Mouse (Mus musculus) CH12.LX (cell line): ENCODE measurements around the gene Efna1. TPM values are rescaled to one million over a fixed set of nuclear protein-coding genes. Genes with fewer than 3 reads are reported as not detected.

Experiments
- DNase-seq: peaks from one replicate; pipeline ENCODE4 v3.0.0-alpha.2; 2013; ENCODE audit errors: extremely low read depth
- H3K27ac ChIP-seq: 2 replicates; pipeline ENCODE4 v1.5.1; 2012; ENCODE audit warnings: low read depth, mild to moderate bottlenecking, control low read depth, moderate library complexity; ENCODE audit not compliant: insufficient read depth
- H3K27me3 ChIP-seq: replicated peaks from 2 replicates; pipeline ENCODE3; 2012; ENCODE audit warnings: inconsistent platforms
- H3K36me3 ChIP-seq, 2 experiments: replicated peaks in 1 of 2; 2 replicates each; pipeline versions ENCODE3 to v1.6.1; 2012; ENCODE audit warnings: inconsistent platforms in 1 of 2, low read length in 1 of 2, mild to moderate bottlenecking in 1 of 2, mixed read lengths in 1 of 2, moderate library complexity in 1 of 2; ENCODE audit not compliant: control insufficient read depth in 1 of 2, insufficient read depth in 1 of 2
- H3K4me1 ChIP-seq, 2 experiments: 2 replicates each; pipeline ENCODE4 v1.6.1; 2012; ENCODE audit warnings: inconsistent platforms in 1 of 2, moderate library complexity in 1 of 2; ENCODE audit not compliant: insufficient read depth in 2 of 2, control insufficient read depth in 1 of 2
- H3K4me2 ChIP-seq: 2 replicates; pipeline ENCODE4 v1.6.1; 2012; ENCODE audit warnings: low read depth, mild to moderate bottlenecking, control low read depth; ENCODE audit not compliant: poor library complexity, insufficient read depth, severe bottlenecking
- H3K4me3 ChIP-seq, 3 experiments: fragments of 150-350 bp in 1 of 3; sonication (generic) in 1 of 3; replicated peaks in 1 of 3; 2 replicates each; pipeline versions ENCODE3 to v1.5.1; 2011 to 2012; ENCODE audit warnings: low read depth in 2 of 3, low read length in 2 of 3, mild to moderate bottlenecking in 2 of 3, moderate library complexity in 2 of 3, control low read depth in 1 of 3, improper control_type of control experiment in 1 of 3, inconsistent platforms in 1 of 3, mixed read lengths in 1 of 3; ENCODE audit not compliant: poor library complexity in 1 of 3
- H3K79me2 ChIP-seq: replicated peaks from 2 replicates; pipeline ENCODE4 v1.6.1; 2012; ENCODE audit warnings: mild to moderate bottlenecking, moderate library complexity; ENCODE audit not compliant: control insufficient read depth, poor library complexity, insufficient read depth, severe bottlenecking; ENCODE audit errors: extremely low read depth
- H3K9ac ChIP-seq: 2 replicates; pipeline ENCODE4 v1.6.1; 2012; ENCODE audit warnings: low read depth, mild to moderate bottlenecking, control low read depth, moderate library complexity; ENCODE audit not compliant: insufficient read depth
- H3K9me3 ChIP-seq: replicated peaks from 2 replicates; pipeline ENCODE3; 2012; ENCODE audit warnings: low read length, inconsistent platforms, mixed read lengths
- CTCF ChIP-seq, 2 experiments: IDR thresholded peaks in 1 of 2; conservative IDR thresholded peaks in 1 of 2; 2 replicates each; pipeline ENCODE4 v1.5.1; 2011 to 2012; ENCODE audit warnings: low read depth in 2 of 2, low read length in 2 of 2, improper control_type of control experiment in 1 of 2, inconsistent platforms in 1 of 2, mild to moderate bottlenecking in 1 of 2, moderate library complexity in 1 of 2
- IRF4 ChIP-seq: IDR thresholded peaks from 2 replicates; pipeline ENCODE4 v1.6.1; 2014; ENCODE audit warnings: low read depth, mild to moderate bottlenecking, inconsistent platforms, low read length, improper control_type of control experiment
- KAT2A ChIP-seq: IDR thresholded peaks from 2 replicates; pipeline ENCODE4 v1.6.1; 2012; ENCODE audit warnings: low read length, improper control_type of control experiment, inconsistent platforms; ENCODE audit not compliant: insufficient replicate concordance
- MAFK ChIP-seq: IDR thresholded peaks from 2 replicates; pipeline ENCODE4 v1.6.1; 2011; ENCODE audit warnings: low read length, improper control_type of control experiment; ENCODE audit not compliant: insufficient replicate concordance
- MEF2A ChIP-seq: IDR thresholded peaks from 2 replicates; pipeline ENCODE4 v1.6.1; 2014; ENCODE audit warnings: low read depth, mild to moderate bottlenecking, inconsistent platforms, low read length, improper control_type of control experiment, borderline replicate concordance
- POLR2AphosphoS2 ChIP-seq: IDR thresholded peaks from 2 replicates; pipeline ENCODE4 v1.6.1; 2011; ENCODE audit warnings: low read depth, low read length, improper control_type of control experiment
- RAD21 ChIP-seq: IDR thresholded peaks from 2 replicates; pipeline ENCODE4 v1.6.1; 2011; ENCODE audit warnings: low read depth, mild to moderate bottlenecking, low read length, improper control_type of control experiment, moderate library complexity
- SIN3A ChIP-seq: IDR thresholded peaks from 2 replicates; pipeline ENCODE4 v1.6.1; 2012; ENCODE audit warnings: low read length, improper control_type of control experiment, inconsistent platforms
- TCF12 ChIP-seq: IDR thresholded peaks from 2 replicates; pipeline ENCODE4 v1.6.1; 2014; ENCODE audit warnings: low read depth, mild to moderate bottlenecking, inconsistent platforms, low read length, improper control_type of control experiment
- ZMIZ1 ChIP-seq: IDR thresholded peaks from 2 replicates; pipeline ENCODE4 v1.6.1; 2012; ENCODE audit warnings: low read depth, mild to moderate bottlenecking, inconsistent platforms, low read length, improper control_type of control experiment
- dilution Hi-C: fragments of 300-500 bp; cut with MboI; formaldehyde crosslinking; loops from 2 replicates; pipeline ENCODE4 v1.14.3; 2020; ENCODE audit warnings: low sequenced_read_pairs; ENCODE audit not compliant: extremely low pct_unique_long_range_greater_than_20kb, extremely low pct_ligation_motif_present
- in situ Hi-C: fragments of 300-500 bp; cut with MboI; formaldehyde crosslinking; loops from 3 replicates; pipeline ENCODE4 v1.14.3; 2019; ENCODE audit warnings: low sequenced_read_pairs, low pct_ligation_motif_present, low pct_unique_long_range_greater_than_20kb, mixed read lengths
- polyA plus RNA-seq: library from polyadenylated mRNA; unstranded; fragments of >175 nt; gene quantifications from 2 replicates; pipeline ENCODE4 v1.2.1, GENCODE M21; 2012; ENCODE audit warnings: low read depth; ENCODE audit not compliant: insufficient read length
- total RNA-seq, 2 experiments: library from RNA; depleted of rRNA; stranded (reverse); fragments of 300-350 nt in 1 of 2; fragments of >200 nt in 1 of 2; gene quantifications; 2 replicates each; pipeline ENCODE4 v1.2.3; 2012 to 2014

Gene Efna1
- total and polyA plus RNA-seq, 3 experiments, result 0.70 to 0.93 (median 0.71) TPM

GRCm38 (mm10) chr3:89244982-89245687, 35.8 kb downstream of the Efna1 start:
- no peak for DNase-seq
- dilution Hi-C loops (no loop called here), in situ Hi-C loops (loop anchor here (5.0 kb wide), 2 partner anchors 38 to 52 kb away; no protein-coding TSS in a partner anchor)
- peaks cover 3 to 58% of the 10 kb centered on the region in 2 experiments; a peak in 2 of 4 replicates for H3K4me1 ChIP-seq
- H3K4me2 ChIP-seq, result peak overlapping the region; percentile 87
- no peaks in the 10 kb centered on the region for H3K9me3 ChIP-seq
- H3K36me3 ChIP-seq, result peaks cover 22 to 41% of the 10 kb centered on the region in 2 experiments
- TF ChIP-seq IRF4, result no peak
- TF ChIP-seq RAD21, result no peak
- TF ChIP-seq KAT2A, result no peak
- no peak for TF ChIP-seq ZMIZ1
- 0 out of 2 replicates have a peak, but pooled peaks have one; percentile 3 for TF ChIP-seq MEF2A
- no peak for TF ChIP-seq MAFK
- TF ChIP-seq TCF12, result 0 out of 2 replicates have a peak, but pooled peaks have one; percentile 16
- no peak overlapping the region for H3K27ac ChIP-seq
- H3K27me3 ChIP-seq, result no peaks in the 10 kb centered on the region
- peak overlapping the region; percentile 63 to 84 (median 80) for H3K4me3 ChIP-seq
- H3K9ac ChIP-seq, result peak overlapping the region; percentile 55
- H3K79me2 ChIP-seq, result peaks cover 17% of the 10 kb centered on the region

GRCm38 (mm10) chr3:89244158-89244981, 36.6 kb downstream of the Efna1 start:
- H3K4me3 ChIP-seq, result peak overlapping the region; percentile 42 to 48 (median 48)
- in situ Hi-C loops, result loop anchor here (5.0 kb wide), 1 partner anchor 37 kb away; no protein-coding TSS in a partner anchor
- TF ChIP-seq CTCF (conservative IDR thresholded peaks at IDR 0.05 in 1 of 2, IDR thresholded peaks at IDR 0.05 in 1 of 2; ENCODE audit: low read depth in 2 of 2, low read length in 2 of 2) (peak in 1 of 2 experiments; percentile 37; a peak in 2 of 4 replicates), POLR2AphosphoS2 (no peak), SIN3A (no peak)
- TF ChIP-seq, all 38 proteins: peak for 1
- H3K27me3 ChIP-seq, result no peaks in the 10 kb centered on the region
- DNase-seq, result no peak
- no peaks in the 10 kb centered on the region for H3K9me3 ChIP-seq
- H3K4me1 ChIP-seq, result peaks cover 3 to 54% of the 10 kb centered on the region in 2 experiments; a peak in 2 of 4 replicates
- peaks cover 16 to 37% of the 10 kb centered on the region in 2 experiments for H3K36me3 ChIP-seq
- dilution Hi-C loops, result no loop called here
- H3K27ac ChIP-seq, result no peak overlapping the region
- H3K4me2 ChIP-seq, result peak overlapping the region; percentile 87; the same call in 1 of the 2 replicates
- peak overlapping the region; percentile 24; the same call in 1 of the 2 replicates for H3K9ac ChIP-seq
- H3K79me2 ChIP-seq, result peaks cover 17% of the 10 kb centered on the region
